Mouse (Mus musculus) frontal cortex, postnatal 36 days (tissue): ENCODE measurements around the gene Kif22.
A peak's percentile ranks its signal among the peaks of the same experiment; 100 is the strongest.

ENCODE experiments used
- DNase-seq, 2 experiments: peaks; one replicate each; pipeline ENCODE4 v3.0.0; 2022; ENCODE audit warnings: low spot score in 2 of 2

The Kif22 gene

DNA sequence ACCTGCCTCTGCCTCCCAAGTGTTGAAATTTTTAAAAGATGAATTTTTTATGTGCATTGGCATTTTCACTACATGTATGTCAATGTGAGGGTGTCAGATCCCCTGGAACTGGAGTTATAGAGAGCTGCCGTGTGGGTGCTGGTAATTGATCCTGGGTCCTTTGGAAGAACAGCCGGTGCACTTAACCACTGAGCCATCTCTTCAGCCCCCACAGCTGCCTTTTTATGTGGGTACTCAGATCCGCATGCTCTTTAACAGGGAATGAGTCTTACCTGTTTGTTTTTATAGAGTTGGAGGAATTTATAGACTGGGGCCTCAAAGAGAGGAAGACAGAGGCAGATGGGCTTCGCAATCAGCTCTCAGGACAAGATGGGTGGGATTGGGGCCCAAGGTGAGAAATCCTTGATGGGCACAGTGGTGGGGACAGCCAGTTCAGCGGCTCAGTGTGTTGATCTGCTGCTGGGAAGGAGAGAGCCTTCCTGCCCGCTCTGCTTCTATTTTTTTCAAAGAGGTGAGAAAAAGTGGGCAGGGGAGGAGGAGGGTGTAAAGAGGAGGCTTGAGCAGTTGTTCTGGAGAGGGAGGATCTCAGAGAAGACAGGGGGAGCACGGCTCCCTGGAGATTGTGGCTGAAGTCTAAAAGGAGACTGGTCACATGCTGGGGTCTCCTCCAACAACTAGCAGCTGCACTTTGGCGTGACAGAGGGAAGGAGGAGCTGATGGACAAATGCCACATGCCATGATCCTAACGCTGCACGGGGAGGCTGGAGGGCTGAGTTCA, 57.4 kb downstream of the Kif22 start:
- peak; percentile 59 to 62 for DNase-seq

DNA sequence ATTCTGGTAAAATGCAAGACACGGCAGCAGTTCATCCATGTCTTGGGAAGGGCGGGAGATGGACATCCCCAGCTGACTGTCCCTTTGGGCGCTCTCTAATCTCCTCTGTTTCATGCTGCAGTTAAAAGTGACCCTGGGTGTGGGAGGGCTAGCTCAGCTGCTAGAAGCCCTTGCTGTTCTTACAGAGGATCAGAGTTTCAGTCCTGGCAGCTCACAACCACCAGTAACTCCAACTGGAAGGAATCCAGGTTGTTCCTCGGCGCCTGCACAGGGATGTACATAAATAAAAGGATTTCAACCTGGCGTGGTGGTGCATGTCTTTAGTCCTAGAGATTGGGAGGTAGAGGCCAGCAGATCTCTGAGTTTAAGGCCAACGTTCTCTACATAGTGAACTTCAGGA, 59.2 kb downstream of the Kif22 start:
- no peak for DNase-seq

DNA sequence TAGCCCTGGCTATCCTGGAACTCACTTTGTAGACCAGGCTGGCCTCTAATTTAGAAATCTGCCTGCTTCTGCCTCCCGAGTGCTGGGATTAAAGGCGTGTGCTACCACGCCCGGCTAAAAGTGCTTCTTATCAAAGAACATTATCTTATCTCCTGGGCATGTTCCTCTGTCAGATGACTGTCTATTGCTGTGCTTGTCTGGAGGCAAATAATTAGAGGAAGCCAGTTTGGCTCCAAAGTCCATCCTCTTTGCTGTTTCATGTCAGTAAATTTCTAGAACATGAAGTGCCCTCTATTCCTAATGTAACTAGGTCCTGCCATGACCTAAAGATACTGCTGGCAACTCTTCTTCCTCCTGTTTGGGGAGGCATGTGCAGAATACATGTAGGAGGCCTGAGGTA, 60.2 kb downstream of the Kif22 start:
- DNase-seq: no peak

- DNase-seq: no peak
Measured at GRCm38 (mm10) chr7:126981601-126982000, 60.7 kb downstream of the Kif22 start.

- no peak for DNase-seq
Measured at GRCm38 (mm10) chr7:126978841-126979240, 63.4 kb downstream of the Kif22 start.
